Mouse (Mus musculus) CD8-positive naive resting alpha-beta T cell, adult 2 months (primary cell): ENCODE measurements around the gene Tmem231.

ENCODE experiments used
- DNase-seq, 2 experiments: peaks; one replicate each; pipeline ENCODE4 v3.0.0; 2022; ENCODE audit warnings: low read depth in 2 of 2, low spot score in 2 of 2

Tmem231 gene

DNA sequence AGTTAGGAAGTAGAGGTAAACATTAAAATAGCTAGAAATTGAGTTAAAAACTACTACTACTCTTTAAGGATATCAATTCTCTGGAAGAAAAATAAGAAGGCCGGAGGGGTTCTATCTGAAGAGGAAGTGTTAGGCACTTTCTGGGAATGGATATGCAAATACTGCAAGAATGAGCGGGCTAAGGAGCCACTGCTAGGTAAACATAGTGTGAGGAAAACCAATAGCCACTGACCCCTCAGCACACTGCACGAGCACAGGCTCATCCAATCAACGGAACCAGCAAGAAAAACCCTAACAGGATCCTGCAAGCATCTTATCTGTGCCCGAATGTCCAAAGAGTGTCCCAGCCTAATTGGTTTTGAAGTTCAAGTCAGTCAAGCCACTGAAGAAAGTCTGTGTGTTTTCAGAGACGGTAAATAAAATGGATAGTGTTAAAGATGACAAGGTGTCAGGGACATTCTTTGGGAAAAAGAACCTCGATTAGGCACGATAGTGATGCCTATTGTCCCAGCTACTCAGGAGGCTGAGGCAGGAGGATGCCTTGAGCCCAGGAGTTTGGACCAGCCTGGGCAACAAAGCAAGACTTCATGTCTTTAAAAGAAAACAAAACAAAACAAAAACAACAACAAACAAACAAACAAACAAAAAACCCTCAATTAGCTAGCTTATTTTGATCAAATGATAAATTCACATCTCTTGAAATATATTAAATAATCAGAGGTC lies 68.4 kb downstream of the Tmem231 start:
- DNase-seq, result no peak

DNA sequence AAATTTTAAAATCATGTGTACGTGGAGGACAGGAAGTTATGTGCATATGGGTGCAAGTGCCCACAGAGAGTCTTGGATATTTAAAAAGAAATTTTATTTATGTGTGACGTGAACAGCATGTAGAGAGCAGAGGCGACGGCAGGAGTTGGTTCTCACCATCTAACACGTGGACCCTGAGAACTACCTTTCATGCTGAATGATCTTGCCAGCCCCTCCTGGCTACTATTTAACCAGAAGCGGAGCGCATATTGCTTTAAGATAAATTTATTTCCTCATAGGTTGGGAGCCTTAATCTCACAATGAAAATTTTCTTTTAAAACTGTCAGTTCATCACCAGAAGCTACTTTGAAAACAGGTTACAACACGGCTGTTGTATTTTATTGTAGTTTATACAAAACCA lies 69.0 kb downstream of the Tmem231 start:
- no peak for DNase-seq

DNA sequence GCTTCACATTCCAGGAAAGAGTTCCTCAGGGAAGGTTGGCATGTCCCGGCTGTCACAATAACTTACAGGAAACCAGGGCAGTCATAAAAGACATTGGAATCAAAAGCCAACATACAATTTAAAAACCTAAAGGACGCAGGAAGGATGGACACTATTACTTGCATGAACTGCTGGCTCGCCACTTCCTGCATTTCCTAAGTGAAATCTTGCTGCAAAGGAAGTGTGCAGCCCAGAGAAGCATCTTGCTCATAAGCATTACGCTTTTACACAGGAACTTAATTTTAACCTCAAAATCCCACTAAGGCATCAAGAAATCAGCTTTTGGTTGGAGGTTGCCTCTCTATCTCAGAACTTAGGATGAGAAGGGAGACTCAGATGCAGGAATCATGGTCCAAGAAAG lies 70.4 kb downstream of the Tmem231 start:
- DNase-seq, result no peak
